Mouse (Mus musculus) cerebellum, postnatal 14 days (tissue): ENCODE results near the gene Ptch1.

Source experiments
- DNase-seq, 2 experiments: peaks; one replicate each; pipeline ENCODE4 v3.0.0; 2021; ENCODE audit warnings: mixed read lengths in 2 of 2

Ptch1 gene

GRCm38 (mm10) chr13:63563781-63564625 lies 9.4 kb downstream of the Ptch1 start:
- peak; percentile 63 to 66 for DNase-seq

- DNase-seq = peak; percentile 77 to 84
These were observed 10.2 kb downstream of the Ptch1 start for GRCm38 (mm10) chr13:63562972-63563780.

GRCm38 (mm10) chr13:63562141-63562971 lies 11.0 kb downstream of the Ptch1 start:
- DNase-seq = peak in 1 of 2 experiments; percentile 53

GRCm38 (mm10) chr13:63558297-63558890 lies 15.0 kb downstream of the Ptch1 start:
- no peak for DNase-seq

- no peak for DNase-seq
These were observed 17.0 kb downstream of the Ptch1 start for GRCm38 (mm10) chr13:63556431-63556830.

- DNase-seq = no peak
These were observed 17.5 kb downstream of the Ptch1 start for GRCm38 (mm10) chr13:63555885-63556284.

- DNase-seq = no peak
These were observed 18.8 kb downstream of the Ptch1 start for GRCm38 (mm10) chr13:63554569-63554968.

GRCm38 (mm10) chr13:63553436-63553835 lies 20.0 kb downstream of the Ptch1 start:
- peak; percentile 64 to 69 for DNase-seq

- peak; percentile 99 for DNase-seq
These were observed 21.0 kb downstream of the Ptch1 start for GRCm38 (mm10) chr13:63552291-63552932.

GRCm38 (mm10) chr13:63551552-63552290 lies 21.7 kb downstream of the Ptch1 start:
- peak in 1 of 2 experiments; percentile 48 for DNase-seq

GRCm38 (mm10) chr13:63550367-63550766 lies 23.0 kb downstream of the Ptch1 start:
- DNase-seq = no peak

- DNase-seq = no peak
These were observed 24.2 kb downstream of the Ptch1 start for GRCm38 (mm10) chr13:63549210-63549609.

- DNase-seq = peak; percentile 90 to 95
These were observed 24.8 kb downstream of the Ptch1 start for GRCm38 (mm10) chr13:63548571-63548970.

GRCm38 (mm10) chr13:63545291-63545690 lies 28.1 kb downstream of the Ptch1 start:
- DNase-seq = no peak

GRCm38 (mm10) chr13:63544967-63545253 lies 28.5 kb downstream of the Ptch1 start:
- DNase-seq = no peak

GRCm38 (mm10) chr13:63544119-63544966 lies 29.1 kb downstream of the Ptch1 start:
- no peak for DNase-seq

GRCm38 (mm10) chr13:63543459-63543858 lies 29.9 kb downstream of the Ptch1 start:
- no peak for DNase-seq

- DNase-seq = no peak
These were observed 30.5 kb downstream of the Ptch1 start for GRCm38 (mm10) chr13:63542796-63543384.

GRCm38 (mm10) chr13:63541510-63541909 lies 31.9 kb downstream of the Ptch1 start:
- no peak for DNase-seq

GRCm38 (mm10) chr13:63540584-63540983 lies 32.8 kb downstream of the Ptch1 start:
- peak in 1 of 2 experiments; percentile 37 for DNase-seq
